Mouse (Mus musculus): ENCODE measurements around the gene Hist1h4c. TPM values are rescaled to one million over a fixed set of nuclear protein-coding genes. Genes with fewer than 3 reads are reported as not detected.
A peak's percentile ranks its signal among the peaks of the same experiment; 100 is the strongest.

Gene Hist1h4c
- polyA plus RNA-seq, 1 experiment = 11.6 TPM

GRCm38 (mm10) chr13:23740256-23740840 lies 42.1 kb upstream of the Hist1h4c start:
- TF ChIP-seq CTCF (IDR thresholded peaks at IDR 0.05; ENCODE audit: borderline replicate concordance, extremely low read depth, insufficient read depth, insufficient read length) = no peak
- no peak for TF ChIP-seq POLR2A (IDR thresholded peaks at IDR 0.05; ENCODE audit: borderline replicate concordance, extremely low read depth, insufficient read depth, insufficient read length, poor library complexity, severe bottlenecking)
- no peak for DNase-seq (ENCODE audit: low read depth)

- TF ChIP-seq POLR2A (IDR thresholded peaks at IDR 0.05; ENCODE audit: borderline replicate concordance, extremely low read depth, insufficient read depth, insufficient read length, poor library complexity, severe bottlenecking) = no peak
- TF ChIP-seq CTCF (IDR thresholded peaks at IDR 0.05; ENCODE audit: borderline replicate concordance, extremely low read depth, insufficient read depth, insufficient read length) = no peak
- DNase-seq (ENCODE audit: low read depth) = no peak
These were observed 41.6 kb upstream of the Hist1h4c start for GRCm38 (mm10) chr13:23739922-23740252.

GRCm38 (mm10) chr13:23739069-23739921 lies 41.0 kb upstream of the Hist1h4c start:
- no peak for TF ChIP-seq CTCF (IDR thresholded peaks at IDR 0.05; ENCODE audit: borderline replicate concordance, extremely low read depth, insufficient read depth, insufficient read length)
- peak; percentile 67; the same call in 1 of the 2 replicates for TF ChIP-seq POLR2A (IDR thresholded peaks at IDR 0.05; ENCODE audit: borderline replicate concordance, extremely low read depth, insufficient read depth, insufficient read length, poor library complexity, severe bottlenecking)
- DNase-seq (ENCODE audit: low read depth) = peak; percentile 98

- DNase-seq (ENCODE audit: low read depth) = peak; percentile 97
- TF ChIP-seq POLR2A (IDR thresholded peaks at IDR 0.05; ENCODE audit: borderline replicate concordance, extremely low read depth, insufficient read depth, insufficient read length, poor library complexity, severe bottlenecking) = peak; percentile 83; the same call in 1 of the 2 replicates
- TF ChIP-seq CTCF (IDR thresholded peaks at IDR 0.05; ENCODE audit: borderline replicate concordance, extremely low read depth, insufficient read depth, insufficient read length) = no peak
These were observed 40.4 kb upstream of the Hist1h4c start, which contains the start of gene Hist1h1c for GRCm38 (mm10) chr13:23738677-23739068. Gene Hist1h1c, plus strand, starts transcription at chr13:23738808.

- TF ChIP-seq POLR2A (IDR thresholded peaks at IDR 0.05; ENCODE audit: borderline replicate concordance, extremely low read depth, insufficient read depth, insufficient read length, poor library complexity, severe bottlenecking) (no peak), CTCF (IDR thresholded peaks at IDR 0.05; ENCODE audit: borderline replicate concordance, extremely low read depth, insufficient read depth, insufficient read length) (no peak)
- no peak for DNase-seq (ENCODE audit: low read depth)
These were observed 39.8 kb upstream of the Hist1h4c start for GRCm38 (mm10) chr13:23738041-23738440.

- TF ChIP-seq CTCF (IDR thresholded peaks at IDR 0.05; ENCODE audit: borderline replicate concordance, extremely low read depth, insufficient read depth, insufficient read length) (no peak), POLR2A (IDR thresholded peaks at IDR 0.05; ENCODE audit: borderline replicate concordance, extremely low read depth, insufficient read depth, insufficient read length, poor library complexity, severe bottlenecking) (no peak)
- no peak for DNase-seq (ENCODE audit: low read depth)
These were observed 38.8 kb upstream of the Hist1h4c start for GRCm38 (mm10) chr13:23737091-23737490.

GRCm38 (mm10) chr13:23732156-23732804 lies 34.0 kb upstream of the Hist1h4c start:
- no peak for TF ChIP-seq POLR2A (IDR thresholded peaks at IDR 0.05; ENCODE audit: borderline replicate concordance, extremely low read depth, insufficient read depth, insufficient read length, poor library complexity, severe bottlenecking)
- TF ChIP-seq CTCF (IDR thresholded peaks at IDR 0.05; ENCODE audit: borderline replicate concordance, extremely low read depth, insufficient read depth, insufficient read length) = peak; percentile 75; the same call in 1 of the 2 replicates
- peak; percentile 77 for DNase-seq (ENCODE audit: low read depth)

- DNase-seq (ENCODE audit: low read depth) = no peak
- TF ChIP-seq POLR2A (IDR thresholded peaks at IDR 0.05; ENCODE audit: borderline replicate concordance, extremely low read depth, insufficient read depth, insufficient read length, poor library complexity, severe bottlenecking) (no peak), CTCF (IDR thresholded peaks at IDR 0.05; ENCODE audit: borderline replicate concordance, extremely low read depth, insufficient read depth, insufficient read length) (no peak)
These were observed 32.2 kb upstream of the Hist1h4c start for GRCm38 (mm10) chr13:23730479-23730878.

GRCm38 (mm10) chr13:23729706-23730105 lies 31.5 kb upstream of the Hist1h4c start:
- TF ChIP-seq CTCF (IDR thresholded peaks at IDR 0.05; ENCODE audit: borderline replicate concordance, extremely low read depth, insufficient read depth, insufficient read length) (no peak), POLR2A (IDR thresholded peaks at IDR 0.05; ENCODE audit: borderline replicate concordance, extremely low read depth, insufficient read depth, insufficient read length, poor library complexity, severe bottlenecking) (no peak)
- no peak for DNase-seq (ENCODE audit: low read depth)

GRCm38 (mm10) chr13:23729192-23729525 lies 30.9 kb upstream of the Hist1h4c start:
- DNase-seq (ENCODE audit: low read depth) = no peak
- TF ChIP-seq CTCF (IDR thresholded peaks at IDR 0.05; ENCODE audit: borderline replicate concordance, extremely low read depth, insufficient read depth, insufficient read length) = no peak
- no peak for TF ChIP-seq POLR2A (IDR thresholded peaks at IDR 0.05; ENCODE audit: borderline replicate concordance, extremely low read depth, insufficient read depth, insufficient read length, poor library complexity, severe bottlenecking)

- DNase-seq (ENCODE audit: low read depth) = no peak
- TF ChIP-seq CTCF (IDR thresholded peaks at IDR 0.05; ENCODE audit: borderline replicate concordance, extremely low read depth, insufficient read depth, insufficient read length) = no peak
- TF ChIP-seq POLR2A (IDR thresholded peaks at IDR 0.05; ENCODE audit: borderline replicate concordance, extremely low read depth, insufficient read depth, insufficient read length, poor library complexity, severe bottlenecking) = no peak
These were observed 30.4 kb upstream of the Hist1h4c start for GRCm38 (mm10) chr13:23728472-23729191.

Data from brain, embryonic 14.5 days (tissue).